Mouse (Mus musculus) bone marrow macrophage, adult 2 months (primary cell): ENCODE measurements around the gene Arhgap33. TPM values are rescaled to one million over a fixed set of nuclear protein-coding genes. Genes with fewer than 3 reads are reported as not detected.
A peak's percentile ranks its signal among the peaks of the same experiment; 100 is the strongest.

ENCODE experiments used
- H3K27ac ChIP-seq: 2 replicates; pipeline ENCODE4 v1.5.1; 2012; ENCODE audit warnings: low read depth, low read length; ENCODE audit not compliant: insufficient read depth
- H3K4me1 ChIP-seq: 2 replicates; pipeline ENCODE4 v1.6.1; 2012; ENCODE audit warnings: low read length; ENCODE audit not compliant: control insufficient read depth, insufficient read depth
- H3K4me3 ChIP-seq: 2 replicates; pipeline ENCODE4 v1.5.1; 2012; ENCODE audit warnings: mild to moderate bottlenecking, low read length, moderate library complexity; ENCODE audit not compliant: insufficient read depth
- CTCF ChIP-seq: IDR thresholded peaks from 2 replicates; pipeline ENCODE4 v1.5.1; 2012; ENCODE audit warnings: low read depth, mild to moderate bottlenecking, low read length, moderate library complexity
- POLR2A ChIP-seq: IDR thresholded peaks from 2 replicates; pipeline ENCODE4 v1.6.1; 2012; ENCODE audit warnings: mild to moderate bottlenecking, low read depth, low read length, borderline replicate concordance
- polyA plus RNA-seq: library from polyadenylated mRNA; stranded (reverse); fragments of >200 nt; gene quantifications from 2 replicates; pipeline ENCODE4 v1.2.4, GENCODE M21; 2012; ENCODE audit not compliant: missing spikeins, insufficient read depth, insufficient read length

Arhgap33 gene
- polyA plus RNA-seq, 1 experiment, result 8.4 TPM

- Histone ChIP-seq H3K4me1 (no peaks in the 10 kb centered on the region), H3K27ac (no peak overlapping the region), H3K4me3 (no peak overlapping the region)
- no peak for TF ChIP-seq CTCF
- TF ChIP-seq POLR2A, result no peak
Measured at GRCm38 (mm10) chr7:30474999-30475398, 59.9 kb downstream of the Arhgap33 start.

GRCm38 (mm10) chr7:30472411-30472810, 62.4 kb downstream of the Arhgap33 start:
- no peak overlapping the region for H3K27ac ChIP-seq
- no peaks in the 10 kb centered on the region for H3K4me1 ChIP-seq
- TF ChIP-seq POLR2A (no peak), CTCF (peak; percentile 44)
- no peak overlapping the region for H3K4me3 ChIP-seq

Other genes starting within 250 kb of the Arhgap33 start
- gene Clip3, start 243.3 kb downstream of the Arhgap33 start, polyA plus RNA-seq, result 0.49 and 1.7 TPM in 2 replicates
- gene Alkbh6, start 226.3 kb downstream of the Arhgap33 start, polyA plus RNA-seq, result 32.8 and 39.9 TPM in 2 replicates
- gene Syne4, start 220.3 kb downstream of the Arhgap33 start, polyA plus RNA-seq, result 1.2 TPM in 1 of 2 replicates, not detected in the other
- gene E130208F15Rik, start 213.3 kb downstream of the Arhgap33 start, polyA plus RNA-seq, result not detected in 2 replicates
- gene Sdhaf1, start 211.2 kb downstream of the Arhgap33 start, polyA plus RNA-seq, result 4.5 and 4.6 TPM in 2 replicates
- gene Lrfn3, start 172.3 kb downstream of the Arhgap33 start, polyA plus RNA-seq, result not detected in 2 replicates
- gene Tyrobp, start 121.3 kb downstream of the Arhgap33 start, polyA plus RNA-seq, result 3,702 and 3,978 TPM in 2 replicates
- gene Hcst, start 115.2 kb downstream of the Arhgap33 start, polyA plus RNA-seq, result 53.0 and 56.7 TPM in 2 replicates
- gene Nfkbid, start 113.3 kb downstream of the Arhgap33 start, polyA plus RNA-seq, result 18.6 and 22.4 TPM in 2 replicates
- gene Aplp1, start 89.5 kb downstream of the Arhgap33 start, polyA plus RNA-seq, result 2.0 and 2.3 TPM in 2 replicates
- not detected in 2 replicates for gene Kirrel2, start 77.4 kb downstream of the Arhgap33 start, polyA plus RNA-seq
- gene Nphs1, start 76.7 kb downstream of the Arhgap33 start, polyA plus RNA-seq, result not detected in 2 replicates
- not detected in 2 replicates for gene Prodh2, start 41.4 kb downstream of the Arhgap33 start, polyA plus RNA-seq
- 12.0 and 14.6 TPM in 2 replicates for gene Hspb6, start 17.1 kb upstream of the Arhgap33 start, polyA plus RNA-seq
- gene Proser3, start 17.2 kb upstream of the Arhgap33 start, polyA plus RNA-seq, result 8.8 and 12.2 TPM in 2 replicates
- 29.6 and 44.3 TPM in 2 replicates for gene Lin37, start 24.8 kb upstream of the Arhgap33 start, polyA plus RNA-seq
- 62.1 and 74.5 TPM in 2 replicates for gene U2af1l4, start 28.2 kb upstream of the Arhgap33 start, polyA plus RNA-seq
- 7.9 and 12.2 TPM in 2 replicates for gene Gm49396, start 28.3 kb upstream of the Arhgap33 start, polyA plus RNA-seq
- gene Psenen, start 28.6 kb upstream of the Arhgap33 start, polyA plus RNA-seq, result 204 and 236 TPM in 2 replicates
- gene Igflr1, start 30.4 kb upstream of the Arhgap33 start, polyA plus RNA-seq, result 1.3 and 2.1 TPM in 2 replicates
- 36.2 and 38.4 TPM in 2 replicates for gene Kmt2b, start 53.7 kb upstream of the Arhgap33 start, polyA plus RNA-seq
- 0.45 TPM in 1 of 2 replicates, not detected in the other for gene Zbtb32, start 63.8 kb upstream of the Arhgap33 start, polyA plus RNA-seq
- gene Upk1a, start 77.8 kb upstream of the Arhgap33 start, polyA plus RNA-seq, result not detected in 2 replicates
- gene Cox6b1, start 91.1 kb upstream of the Arhgap33 start, polyA plus RNA-seq, result 553 and 612 TPM in 2 replicates
- not detected in 2 replicates for gene Etv2, start 100.8 kb upstream of the Arhgap33 start, polyA plus RNA-seq
- gene Rbm42, start 115.3 kb upstream of the Arhgap33 start, polyA plus RNA-seq, result 59.6 and 69.7 TPM in 2 replicates
- 16.8 and 18.7 TPM in 2 replicates for gene Haus5, start 129.9 kb upstream of the Arhgap33 start, polyA plus RNA-seq
- gene Pmis2, start 136.5 kb upstream of the Arhgap33 start, polyA plus RNA-seq, result not detected in 2 replicates
- not detected in 2 replicates for gene 2200002J24Rik, start 163.9 kb upstream of the Arhgap33 start, polyA plus RNA-seq
- not detected in 2 replicates for gene Atp4a, start 177.1 kb upstream of the Arhgap33 start, polyA plus RNA-seq
- gene Tmem147, start 194.5 kb upstream of the Arhgap33 start, polyA plus RNA-seq, result 74.6 and 80.3 TPM in 2 replicates
- gene Gapdhs, start 208.6 kb upstream of the Arhgap33 start, polyA plus RNA-seq, result not detected in 2 replicates
- 6.9 and 8.3 TPM in 2 replicates for gene Sbsn, start 216.4 kb upstream of the Arhgap33 start, polyA plus RNA-seq
- 1.7 and 3.6 TPM in 2 replicates for gene Dmkn, start 228.7 kb upstream of the Arhgap33 start, polyA plus RNA-seq